Mouse (Mus musculus): ENCODE measurements around the gene Cycs. TPM values are rescaled to one million over a fixed set of nuclear protein-coding genes. Genes with fewer than 3 reads are reported as not detected.

Cycs gene
- 37.3 TPM for polyA plus RNA-seq (2017; shearing (Covaris generic))

GRCm38 (mm10) chr6:50566141-50566996, at the start of gene Cycs:
Gene Cycs (minus strand): TSS chr6:50566538.

DNA sequence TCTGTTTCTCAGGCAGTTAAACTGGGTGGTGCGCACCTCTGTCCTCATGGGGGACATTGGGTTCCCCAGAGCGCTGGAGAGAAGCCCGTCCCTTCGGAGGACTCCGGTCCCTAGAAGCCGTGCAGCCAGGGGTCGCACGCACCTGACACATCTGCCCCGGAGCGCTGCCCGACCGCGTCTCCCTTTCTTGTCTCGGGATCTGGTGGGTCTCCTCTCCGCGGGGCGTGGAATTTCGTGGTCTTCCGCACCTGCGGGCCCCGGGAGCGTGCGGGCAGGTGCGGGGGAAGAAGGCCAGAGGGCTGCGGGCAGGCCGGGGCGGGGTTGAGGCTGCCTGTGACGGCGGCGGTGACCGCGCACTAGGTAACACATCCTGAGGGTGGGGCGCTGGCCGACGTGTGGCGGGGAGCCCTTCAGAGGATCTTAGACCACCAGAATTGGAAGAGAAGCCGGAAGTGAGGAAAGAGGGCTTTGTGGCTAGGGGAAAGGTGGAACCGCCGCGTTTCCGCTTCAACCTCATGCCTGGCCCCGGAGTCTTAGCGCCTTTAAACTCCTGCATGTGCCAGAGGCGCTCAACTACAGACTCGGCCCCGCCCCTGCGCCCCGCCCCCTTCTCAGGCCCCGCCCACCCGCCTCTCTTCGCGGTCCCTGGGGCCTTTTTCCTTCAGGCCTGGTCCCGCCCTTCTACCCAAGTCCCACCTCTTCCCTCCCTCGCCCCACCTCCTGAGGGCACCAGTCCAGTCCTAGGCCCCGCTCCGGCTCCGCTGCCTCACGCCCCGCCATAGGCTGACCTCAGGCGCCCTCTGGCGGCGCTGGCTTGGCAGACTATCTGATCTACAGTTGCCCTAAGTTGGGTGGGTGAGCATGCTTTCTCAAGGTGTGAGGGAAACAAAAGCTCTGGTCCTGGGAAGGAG, 30.2 kb upstream of the Cycs start, which contains the start of gene 4921507P07Rik:
Gene 4921507P07Rik (minus strand): TSS at position 332 of the 911 bp plus-strand sequence.

Other genes with a start within 250 kb of the Cycs start
- gene Osbpl3, start 110.3 kb downstream of the Cycs start, polyA plus RNA-seq (2017; shearing (Covaris generic)), result 87.7 TPM
- gene 4921507P07Rik, start 30.1 kb upstream of the Cycs start, polyA plus RNA-seq (2017; shearing (Covaris generic)), result 0.48 TPM
- gene Npvf, start 87.9 kb upstream of the Cycs start, polyA plus RNA-seq (2017; shearing (Covaris generic)), result not detected